Mouse (Mus musculus): Measurements from ENCODE around the gene Rrp15. TPM values are rescaled to one million over a fixed set of nuclear protein-coding genes. Genes with fewer than 3 reads are reported as not detected.
"Not testable (repeated sequence)": the region's sequence is repeated elsewhere in the genome, so short reads cannot be mapped to it uniquely, and the experiment has no call there.

Gene Rrp15
- polyA plus RNA-seq (2012): 0.16 and 0.26 TPM in 2 replicates

- Histone ChIP-seq H3K27me3 (ENCODE audit: control insufficient read depth) (no peaks in the 10 kb centered on the region), H3K36me3 (ENCODE audit: control insufficient read depth) (peaks cover 4% of the 10 kb centered on the region), H3K9me3 (ENCODE audit: control insufficient read depth, low read length) (no peaks in the 10 kb centered on the region), H3K4me3 (replicated peaks) (peak within 1 kb of the TSS; percentile 72), H3K4me1 (ENCODE audit: control insufficient read depth) (peaks cover 23% of the 10 kb centered on the region)
- TF ChIP-seq GATA1 (IDR thresholded peaks at IDR 0.05; ENCODE audit: low read length) (peak; percentile 30; the same call in 1 of the 2 replicates), TAL1 (IDR thresholded peaks at IDR 0.05; ENCODE audit: low read length) (no peak)
Measured at GRCm38 (mm10) chr1:186748724-186749653, at the start of gene Rrp15. Gene Rrp15 (minus strand): TSS chr1:186749358.

GRCm38 (mm10) chr1:186797991-186798390 is 48.8 kb upstream of the Rrp15 start:
- TF ChIP-seq TAL1 (IDR thresholded peaks at IDR 0.05; ENCODE audit: low read length) (no peak), GATA1 (IDR thresholded peaks at IDR 0.05; ENCODE audit: low read length) (no peak)
- H3K36me3 ChIP-seq (ENCODE audit: control insufficient read depth): no peaks in the 10 kb centered on the region
- H3K4me3 ChIP-seq (replicated peaks): no peak overlapping the region
- H3K4me1 ChIP-seq (ENCODE audit: control insufficient read depth): no peaks in the 10 kb centered on the region
- peaks cover 2% of the 10 kb centered on the region; the same call in 1 of the 2 replicates for H3K9me3 ChIP-seq (ENCODE audit: control insufficient read depth, low read length)
- no peaks in the 10 kb centered on the region for H3K27me3 ChIP-seq (ENCODE audit: control insufficient read depth)

- Histone ChIP-seq H3K4me3 (replicated peaks) (no peak overlapping the region), H3K4me1 (ENCODE audit: control insufficient read depth) (no peaks in the 10 kb centered on the region), H3K36me3 (ENCODE audit: control insufficient read depth) (no peaks in the 10 kb centered on the region), H3K27me3 (ENCODE audit: control insufficient read depth) (no peaks in the 10 kb centered on the region), H3K9me3 (ENCODE audit: control insufficient read depth, low read length) (no peaks in the 10 kb centered on the region)
- TF ChIP-seq TAL1 (IDR thresholded peaks at IDR 0.05; ENCODE audit: low read length) (no peak), GATA1 (IDR thresholded peaks at IDR 0.05; ENCODE audit: low read length) (no peak)
Measured at GRCm38 (mm10) chr1:186785359-186785758, 36.2 kb upstream of the Rrp15 start.

GRCm38 (mm10) chr1:186780826-186781225 is 31.7 kb upstream of the Rrp15 start:
- Histone ChIP-seq H3K9me3 (ENCODE audit: control insufficient read depth, low read length) (no peaks in the 10 kb centered on the region), H3K36me3 (ENCODE audit: control insufficient read depth) (no peaks in the 10 kb centered on the region), H3K4me3 (replicated peaks) (no peak overlapping the region), H3K27me3 (ENCODE audit: control insufficient read depth) (no peaks in the 10 kb centered on the region), H3K4me1 (ENCODE audit: control insufficient read depth) (no peaks in the 10 kb centered on the region)
- no peak for TF ChIP-seq TAL1 (IDR thresholded peaks at IDR 0.05; ENCODE audit: low read length)
- TF ChIP-seq GATA1 (IDR thresholded peaks at IDR 0.05; ENCODE audit: low read length): no peak

GRCm38 (mm10) chr1:186773124-186773523 is 24.0 kb upstream of the Rrp15 start:
- no peaks in the 10 kb centered on the region for H3K36me3 ChIP-seq (ENCODE audit: control insufficient read depth)
- TF ChIP-seq GATA1 (IDR thresholded peaks at IDR 0.05; ENCODE audit: low read length) (no peak), TAL1 (IDR thresholded peaks at IDR 0.05; ENCODE audit: low read length) (no peak)
- H3K4me3 ChIP-seq (replicated peaks): no peak overlapping the region

GRCm38 (mm10) chr1:186772547-186773077 is 23.5 kb upstream of the Rrp15 start:
- Histone ChIP-seq H3K4me3 (replicated peaks) (no peak overlapping the region), H3K4me1 (ENCODE audit: control insufficient read depth) (no peaks in the 10 kb centered on the region), H3K27me3 (ENCODE audit: control insufficient read depth) (no peaks in the 10 kb centered on the region), H3K36me3 (ENCODE audit: control insufficient read depth) (no peaks in the 10 kb centered on the region), H3K9me3 (ENCODE audit: control insufficient read depth, low read length) (no peaks in the 10 kb centered on the region; the same call in 1 of the 2 replicates)
- TF ChIP-seq GATA1 (IDR thresholded peaks at IDR 0.05; ENCODE audit: low read length): no peak
- TF ChIP-seq TAL1 (IDR thresholded peaks at IDR 0.05; ENCODE audit: low read length): no peak

More at GRCm38 (mm10) chr1:186773124-186773523, 24.0 kb upstream of the Rrp15 start:
- H3K4me1 ChIP-seq (ENCODE audit: control insufficient read depth): no peaks in the 10 kb centered on the region
- H3K27me3 ChIP-seq (ENCODE audit: control insufficient read depth): no peaks in the 10 kb centered on the region
- no peaks in the 10 kb centered on the region; the same call in 1 of the 2 replicates for H3K9me3 ChIP-seq (ENCODE audit: control insufficient read depth, low read length)

GRCm38 (mm10) chr1:186772005-186772404 is 22.8 kb upstream of the Rrp15 start:
- TF ChIP-seq TAL1 (IDR thresholded peaks at IDR 0.05; ENCODE audit: low read length): no peak
- no peak for TF ChIP-seq GATA1 (IDR thresholded peaks at IDR 0.05; ENCODE audit: low read length)
- Histone ChIP-seq H3K36me3 (ENCODE audit: control insufficient read depth) (no peaks in the 10 kb centered on the region), H3K4me1 (ENCODE audit: control insufficient read depth) (no peaks in the 10 kb centered on the region), H3K4me3 (replicated peaks) (no peak overlapping the region), H3K9me3 (ENCODE audit: control insufficient read depth, low read length) (no peaks in the 10 kb centered on the region; the same call in 1 of the 2 replicates), H3K27me3 (ENCODE audit: control insufficient read depth) (no peaks in the 10 kb centered on the region)

- TF ChIP-seq TAL1 (IDR thresholded peaks at IDR 0.05; ENCODE audit: low read length): no peak
- no peak for TF ChIP-seq GATA1 (IDR thresholded peaks at IDR 0.05; ENCODE audit: low read length)
- no peaks in the 10 kb centered on the region for H3K36me3 ChIP-seq (ENCODE audit: control insufficient read depth)
- no peak overlapping the region for H3K4me3 ChIP-seq (replicated peaks)
- H3K9me3 ChIP-seq (ENCODE audit: control insufficient read depth, low read length): no peaks in the 10 kb centered on the region; the same call in 1 of the 2 replicates
- H3K27me3 ChIP-seq (ENCODE audit: control insufficient read depth): no peaks in the 10 kb centered on the region
- no peaks in the 10 kb centered on the region for H3K4me1 ChIP-seq (ENCODE audit: control insufficient read depth)
Measured at GRCm38 (mm10) chr1:186770659-186771058, 21.5 kb upstream of the Rrp15 start.

GRCm38 (mm10) chr1:186768392-186768791 is 19.2 kb upstream of the Rrp15 start:
- no peaks in the 10 kb centered on the region for H3K36me3 ChIP-seq (ENCODE audit: control insufficient read depth)
- H3K4me3 ChIP-seq (replicated peaks): no peak overlapping the region
- no peaks in the 10 kb centered on the region for H3K4me1 ChIP-seq (ENCODE audit: control insufficient read depth)
- no peaks in the 10 kb centered on the region; the same call in 1 of the 2 replicates for H3K9me3 ChIP-seq (ENCODE audit: control insufficient read depth, low read length)
- H3K27me3 ChIP-seq (ENCODE audit: control insufficient read depth): no peaks in the 10 kb centered on the region
- TF ChIP-seq GATA1 (IDR thresholded peaks at IDR 0.05; ENCODE audit: low read length) (no peak), TAL1 (IDR thresholded peaks at IDR 0.05; ENCODE audit: low read length) (no peak)

GRCm38 (mm10) chr1:186763451-186763850 is 14.3 kb upstream of the Rrp15 start:
- H3K36me3 ChIP-seq (ENCODE audit: control insufficient read depth); H3K9me3 ChIP-seq (ENCODE audit: control insufficient read depth, low read length); H3K4me3 ChIP-seq (replicated peaks); H3K4me1 ChIP-seq (ENCODE audit: control insufficient read depth); H3K27me3 ChIP-seq (ENCODE audit: control insufficient read depth): not testable (repeated sequence)
